Mouse (Mus musculus) ES-E14 (cell line): ENCODE measurements around the gene Cmklr1. TPM values are rescaled to one million over a fixed set of nuclear protein-coding genes. Genes with fewer than 3 reads are reported as not detected.

ENCODE experiments used
- DNase-seq: peaks from one replicate; pipeline ENCODE4 v3.0.0-alpha.2; 2013; ENCODE audit warnings: low read depth, low spot score
- H3K27ac ChIP-seq: 2 replicates; pipeline ENCODE4 v1.5.1; 2012; ENCODE audit warnings: low read depth, mild to moderate bottlenecking, low read length, moderate library complexity, mixed read lengths; ENCODE audit not compliant: poor library complexity, insufficient read depth, severe bottlenecking
- H3K36me3 ChIP-seq: 2 replicates; pipeline ENCODE4 v1.6.1; 2012; ENCODE audit warnings: mild to moderate bottlenecking, low read length, moderate library complexity, mixed read lengths; ENCODE audit not compliant: control insufficient read depth, poor library complexity, insufficient read depth, severe bottlenecking
- H3K4me1 ChIP-seq, 2 experiments: fragments of 150-350 bp in 1 of 2; sonication (generic) in 1 of 2; 2 replicates each; pipeline ENCODE4 v1.6.1; 2012; ENCODE audit warnings: low read length in 2 of 2, mild to moderate bottlenecking in 1 of 2, mixed read lengths in 1 of 2; ENCODE audit not compliant: control insufficient read depth in 2 of 2, insufficient read depth in 2 of 2, poor library complexity in 1 of 2
- H3K4me3 ChIP-seq, 2 experiments: fragments of 150-350 bp in 1 of 2; sonication (generic) in 1 of 2; 2 replicates each; pipeline ENCODE4 v1.5.1; 2012; ENCODE audit warnings: low read length in 2 of 2, low read depth in 1 of 2, mild to moderate bottlenecking in 1 of 2, mixed read lengths in 1 of 2; ENCODE audit not compliant: insufficient read depth in 1 of 2, poor library complexity in 1 of 2, severe bottlenecking in 1 of 2
- H3K9ac ChIP-seq: 2 replicates; pipeline ENCODE4 v1.6.1; 2012; ENCODE audit warnings: low read depth, mild to moderate bottlenecking, low read length, mixed read lengths; ENCODE audit not compliant: poor library complexity, insufficient read depth, severe bottlenecking
- H3K9me3 ChIP-seq: fragments of 150-350 bp; sonication (generic); 2 replicates; pipeline ENCODE4 v1.6.1; 2012; ENCODE audit warnings: low read depth, mild to moderate bottlenecking, low read length; ENCODE audit not compliant: control insufficient read depth, insufficient read depth
- CHD2 ChIP-seq: IDR thresholded peaks from 2 replicates; pipeline ENCODE4 v1.6.1; 2014; ENCODE audit warnings: mild to moderate bottlenecking, low read depth, low read length, inconsistent platforms
- HCFC1 ChIP-seq: IDR thresholded peaks from 2 replicates; pipeline ENCODE4 v1.6.1; 2012; ENCODE audit warnings: low read length, inconsistent platforms, borderline replicate concordance; ENCODE audit not compliant: insufficient read depth
- MAFK ChIP-seq: IDR thresholded peaks from 2 replicates; pipeline ENCODE4 v1.6.1; 2014; ENCODE audit warnings: mild to moderate bottlenecking, low read depth, low read length, inconsistent platforms; ENCODE audit not compliant: insufficient read depth
- ZC3H11A ChIP-seq: IDR thresholded peaks from 2 replicates; pipeline ENCODE4 v1.6.1; 2012; ENCODE audit warnings: low read depth, mild to moderate bottlenecking, inconsistent platforms, low read length, borderline replicate concordance
- ZNF384 ChIP-seq: IDR thresholded peaks from 2 replicates; pipeline ENCODE4 v1.6.1; 2012; ENCODE audit warnings: low read depth, low read length, inconsistent platforms
- in situ Hi-C, 2 experiments: fragments of 600-800 bp; cut with MboI; formaldehyde crosslinking; loops; one replicate each; pipeline ENCODE4 v1.15.1; 2025; ENCODE audit warnings: low sequenced_read_pairs in 2 of 2, inconsistent platforms in 1 of 2; ENCODE audit not compliant: unreplicated experiment in 2 of 2
- total RNA-seq: library from RNA; depleted of rRNA; stranded (reverse); fragments of 300-350 nt; gene quantifications from 2 replicates; pipeline ENCODE4 v1.2.3, GENCODE M21; 2012

The Cmklr1 gene
- total RNA-seq, 1 experiment: 10.4 TPM

DNA sequence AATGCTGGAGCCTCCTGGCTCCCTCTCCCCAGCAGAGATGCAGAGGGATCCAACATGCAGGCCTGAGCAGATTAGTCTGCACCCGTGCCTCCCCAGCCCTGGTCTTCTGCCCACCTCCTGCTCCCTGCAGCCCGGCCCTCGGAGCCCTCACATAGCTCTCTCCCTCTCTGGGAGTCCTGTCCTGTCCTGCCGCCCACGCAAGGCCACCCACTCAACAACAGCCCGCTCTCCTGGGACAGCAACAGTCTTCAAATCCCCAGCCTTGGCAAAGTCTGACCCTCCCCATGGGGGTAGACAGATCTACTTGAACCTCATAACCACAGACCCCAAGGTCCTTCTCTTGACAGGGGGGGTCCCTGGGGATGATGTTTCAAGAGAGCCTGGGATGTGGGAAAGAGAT, 39.7 kb downstream of the Cmklr1 start:
- in situ Hi-C loops: no loop called here
- no peak for DNase-seq
- no peaks in the 10 kb centered on the region for H3K9me3 ChIP-seq
- TF ChIP-seq ZNF384: no peak
- TF ChIP-seq HCFC1: no peak
- TF ChIP-seq CHD2: no peak
- TF ChIP-seq ZC3H11A: no peak
- H3K36me3 ChIP-seq: peaks cover 12% of the 10 kb centered on the region; the same call in 1 of the 2 replicates
- no peak overlapping the region for H3K27ac ChIP-seq
- no peak overlapping the region for H3K4me3 ChIP-seq
- H3K9ac ChIP-seq: peak overlapping the region; percentile 2; the same call in 1 of the 2 replicates
- H3K4me1 ChIP-seq: peaks cover 4 to 14% of the 10 kb centered on the region in 2 experiments; a peak in 3 of 4 replicates

DNA sequence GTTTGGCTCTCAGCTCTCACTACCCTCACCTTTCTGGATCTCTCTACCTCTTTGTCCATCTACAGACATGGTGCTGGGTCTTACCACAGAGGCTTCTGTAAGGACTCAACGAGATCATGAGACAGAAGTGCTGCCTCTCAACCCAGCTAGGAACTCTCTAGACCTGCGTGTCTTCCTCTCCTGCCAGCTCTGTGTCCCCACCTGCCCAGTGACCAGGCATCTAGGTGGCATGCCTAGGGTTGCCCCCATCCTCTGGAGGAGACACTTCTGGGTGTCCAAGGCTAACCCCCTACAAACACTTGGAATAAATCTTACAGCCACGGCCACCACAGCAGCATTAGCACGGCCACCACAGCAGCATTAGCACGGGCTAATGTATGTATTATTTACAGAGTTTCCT, 40.3 kb downstream of the Cmklr1 start:
- DNase-seq: no peak
- in situ Hi-C loops: no loop called here
- H3K4me3 ChIP-seq: no peak overlapping the region
- TF ChIP-seq ZNF384 (no peak), ZC3H11A (no peak), MAFK (no peak), CHD2 (no peak)
- H3K27ac ChIP-seq: no peak overlapping the region
- H3K9me3 ChIP-seq: no peaks in the 10 kb centered on the region
- peaks cover 4 to 14% of the 10 kb centered on the region in 2 experiments; a peak in 3 of 4 replicates for H3K4me1 ChIP-seq
- H3K9ac ChIP-seq: no peak overlapping the region
- peaks cover 12% of the 10 kb centered on the region; the same call in 1 of the 2 replicates for H3K36me3 ChIP-seq

DNA sequence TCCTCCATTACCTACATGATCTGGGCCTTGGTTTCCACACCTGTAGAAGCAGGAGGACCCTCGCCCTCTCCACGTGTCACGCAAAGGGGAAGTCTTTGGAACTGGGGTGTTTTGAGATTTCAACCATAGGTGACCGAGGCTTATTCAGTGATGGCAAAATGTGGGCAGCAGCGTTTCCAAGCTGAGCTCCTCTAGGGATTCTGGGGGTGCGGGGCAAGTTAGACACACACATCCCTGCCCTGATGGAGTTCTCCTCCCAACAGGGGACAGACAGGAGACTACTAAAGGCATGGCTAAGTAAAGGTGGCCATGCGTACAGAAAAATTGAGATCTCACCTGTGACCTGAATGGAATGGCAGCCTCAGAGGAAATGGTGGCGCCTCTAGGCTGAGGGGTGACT, 41.7 kb downstream of the Cmklr1 start:
- in situ Hi-C loops: no loop called here
- Histone ChIP-seq H3K27ac (no peak overlapping the region), H3K9me3 (no peaks in the 10 kb centered on the region)

DNA sequence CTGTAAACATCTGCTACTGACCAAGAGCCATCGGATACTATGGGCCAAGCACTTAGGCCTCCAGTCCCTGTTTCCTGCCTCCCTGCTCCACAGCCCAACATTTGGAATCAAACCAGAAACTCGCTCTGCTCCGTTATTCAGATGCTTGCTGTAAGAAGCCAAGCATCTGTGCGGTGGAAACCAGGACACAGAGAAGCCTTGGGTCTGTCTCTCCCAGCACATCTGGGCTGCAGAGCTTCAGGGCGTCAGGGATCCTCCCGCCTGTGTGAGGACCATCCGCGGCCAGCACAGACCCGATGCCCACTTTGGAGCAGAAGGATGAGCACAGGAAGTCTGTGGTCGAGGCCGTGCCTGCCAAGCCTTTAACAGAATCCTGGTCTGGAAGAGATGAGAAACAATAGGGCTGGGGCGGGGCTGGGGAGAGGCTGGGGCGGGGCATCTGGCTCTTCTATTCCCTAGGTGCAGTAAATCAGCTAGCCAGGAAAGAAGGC, 42.2 kb downstream of the Cmklr1 start:
- DNase-seq: no peak
- Histone ChIP-seq H3K27ac (no peak overlapping the region), H3K4me3 (peak overlapping the region; percentile 23 to 44; a peak in 3 of 4 replicates), H3K4me1 (peaks cover 4 to 16% of the 10 kb centered on the region in 2 experiments; a peak in 3 of 4 replicates), H3K36me3 (peaks cover under 1% of the 10 kb centered on the region; the same call in 1 of the 2 replicates), H3K9ac (peak overlapping the region; percentile 21; the same call in 1 of the 2 replicates), H3K9me3 (no peaks in the 10 kb centered on the region)
- no peak for TF ChIP-seq ZNF384
- no peak for TF ChIP-seq MAFK
- TF ChIP-seq HCFC1: no peak
- TF ChIP-seq ZC3H11A: no peak
- no peak for TF ChIP-seq CHD2
- in situ Hi-C loops: no loop called here

More for the DNA sequence above, 41.7 kb downstream of the Cmklr1 start:
- peaks cover 4 to 14% of the 10 kb centered on the region in 2 experiments; a peak in 3 of 4 replicates for H3K4me1 ChIP-seq
- H3K4me3 ChIP-seq: no peak overlapping the region
- H3K36me3 ChIP-seq: peaks cover 5% of the 10 kb centered on the region; the same call in 1 of the 2 replicates
- TF ChIP-seq ZC3H11A (no peak), ZNF384 (no peak), CHD2 (no peak), MAFK (no peak), HCFC1 (no peak)
- DNase-seq: no peak
- H3K9ac ChIP-seq: peak overlapping the region; percentile 45
